Mouse (Mus musculus) MEL (cell line): ENCODE data around the gene Ifi47.

ENCODE experiments used
- CTCF ChIP-seq, 3 experiments: IDR thresholded peaks in 2 of 3; conservative IDR thresholded peaks in 1 of 3; 2 replicates each; pipeline ENCODE4 v1.5.1; 2011 to 2012; ENCODE audit warnings: low read length in 3 of 3, low read depth in 2 of 3, mild to moderate bottlenecking in 2 of 3, improper control_type of control experiment in 1 of 3, inconsistent platforms in 1 of 3, mixed read lengths in 1 of 3, moderate library complexity in 1 of 3; ENCODE audit not compliant: control insufficient read depth in 1 of 3, insufficient read depth in 1 of 3, poor library complexity in 1 of 3, severe bottlenecking in 1 of 3
- POLR2A ChIP-seq, 2 experiments: IDR thresholded peaks; 2 replicates each; pipeline ENCODE4 v1.6.1; 2011 to 2012; ENCODE audit warnings: low read length in 2 of 2, mild to moderate bottlenecking in 2 of 2, control low read depth in 1 of 2, improper control_type of control experiment in 1 of 2, low read depth in 1 of 2, moderate library complexity in 1 of 2; ENCODE audit not compliant: control insufficient read depth in 1 of 2, insufficient read depth in 1 of 2, poor library complexity in 1 of 2
- SIN3A ChIP-seq: IDR thresholded peaks from 2 replicates; pipeline ENCODE4 v1.6.1; 2012; ENCODE audit warnings: low read length, improper control_type of control experiment, inconsistent platforms

GRCm38 (mm10) chr11:49089735-49090507 is 13.5 kb downstream of the Ifi47 start:
- TF ChIP-seq SIN3A (no peak; the same call in 1 of the 2 replicates), CTCF (IDR thresholded peaks at IDR 0.05 in 2 of 3, conservative IDR thresholded peaks at IDR 0.05 in 1 of 3; ENCODE audit: control insufficient read depth in 1 of 3, insufficient read depth in 1 of 3, low read depth in 2 of 3, low read length in 3 of 3, poor library complexity in 1 of 3, severe bottlenecking in 1 of 3) (no peak), POLR2A (IDR thresholded peaks at IDR 0.05; ENCODE audit: control insufficient read depth in 1 of 2, insufficient read depth in 1 of 2, low read depth in 1 of 2, low read length in 2 of 2, poor library complexity in 1 of 2) (no peak)
